Mouse (Mus musculus) small intestine, adult 2 months (tissue): ENCODE data around the gene Mtfr1l. TPM values are rescaled to one million over a fixed set of nuclear protein-coding genes. Genes with fewer than 3 reads are reported as not detected.

Experiments
- H3K27ac ChIP-seq: fragments of 200-500 bp; 2 replicates; pipeline ENCODE4 v1.5.1; 2012; ENCODE audit warnings: low read depth, low read length, control low read depth, inconsistent platforms; ENCODE audit not compliant: insufficient read depth
- H3K27me3 ChIP-seq: fragments of 200-500 bp; 2 replicates; pipeline ENCODE4 v1.6.1; 2012; ENCODE audit warnings: mild to moderate bottlenecking, moderate library complexity, low read length, inconsistent platforms; ENCODE audit not compliant: control insufficient read depth, insufficient read depth
- H3K36me3 ChIP-seq: fragments of 200-500 bp; 2 replicates; pipeline ENCODE4 v1.6.1; 2012; ENCODE audit warnings: mild to moderate bottlenecking, low read length, control low read depth, inconsistent platforms; ENCODE audit not compliant: control insufficient read depth, insufficient read depth
- H3K4me1 ChIP-seq: fragments of 200-500 bp; 2 replicates; pipeline ENCODE4 v1.6.1; 2012; ENCODE audit warnings: low read length, inconsistent platforms, mixed read lengths; ENCODE audit not compliant: control insufficient read depth, insufficient read depth, insufficient read length
- H3K4me3 ChIP-seq: fragments of 200-500 bp; 2 replicates; pipeline ENCODE4 v1.5.1; 2012; ENCODE audit warnings: low read depth, mild to moderate bottlenecking, control low read depth, inconsistent platforms, low read length, moderate library complexity
- CTCF ChIP-seq: fragments of 200-500 bp; IDR thresholded peaks from 2 replicates; pipeline ENCODE4 v1.5.1; 2012; ENCODE audit warnings: low read depth, mild to moderate bottlenecking, control low read depth, inconsistent platforms, low read length, moderate library complexity, mixed read lengths; ENCODE audit not compliant: insufficient replicate concordance, insufficient read length; ENCODE audit errors: extremely low read depth
- POLR2A ChIP-seq: fragments of 200-500 bp; IDR thresholded peaks from 2 replicates; pipeline ENCODE4 v1.6.1; 2012; ENCODE audit warnings: low read depth, mild to moderate bottlenecking, control low read depth, inconsistent platforms, low read length, moderate library complexity
- WGBS: fragments of 180-500 bp; shearing (Covaris S2); methylation state at CpG from one replicate; pipeline ENCODE4 v1.1.7; 2018; 5-methylcytosine and 5-hydroxymethylcytosine counted together
- polyA plus RNA-seq: library from polyadenylated mRNA; depleted of rRNA; stranded (reverse); fragments of >200 nt; gene quantifications from 2 replicates; pipeline ENCODE4 v1.2.3, GENCODE M21; 2012

The Mtfr1l gene
- polyA plus RNA-seq, 1 experiment: 55.7 TPM

DNA sequence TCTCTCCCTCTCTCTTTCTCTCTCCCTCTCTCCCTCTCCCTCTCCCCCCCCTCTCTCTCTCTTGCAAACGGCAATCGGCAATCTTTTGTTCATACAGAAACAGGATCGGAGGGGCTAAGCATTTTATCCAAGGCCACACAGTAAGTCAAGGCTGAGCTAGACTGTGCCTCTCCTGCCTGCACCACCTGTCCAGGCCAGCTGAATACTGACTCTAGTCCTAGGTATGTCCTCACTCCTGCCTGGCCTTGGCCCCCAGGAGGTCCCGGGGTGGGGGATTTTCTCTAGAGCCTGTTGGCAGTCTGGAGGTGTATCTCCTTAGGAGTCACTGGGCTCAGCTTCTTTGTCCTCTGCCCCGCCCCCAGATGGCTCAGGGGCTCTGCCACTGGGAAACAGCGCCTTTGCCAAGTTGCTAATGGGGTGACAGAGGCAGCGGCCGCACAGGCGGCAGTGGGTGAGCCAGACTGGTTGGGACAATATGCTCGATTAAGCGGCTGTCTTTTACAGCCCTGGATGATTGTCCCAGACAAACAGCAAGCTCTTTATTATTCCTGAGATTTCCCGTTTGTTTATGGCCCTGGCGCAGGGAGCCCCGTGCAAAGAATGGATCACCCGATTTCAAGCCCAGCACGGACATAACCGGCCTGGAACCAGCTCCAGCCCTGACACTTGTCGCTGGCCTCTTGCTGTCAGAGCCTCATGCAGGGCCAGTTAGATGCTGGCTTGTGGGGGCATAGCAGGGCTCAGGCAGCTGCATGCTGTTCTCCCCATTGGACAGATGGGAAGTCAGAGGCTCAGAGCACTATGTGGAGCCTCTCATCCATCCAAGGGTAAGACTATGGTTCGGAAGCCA lies 32.4 kb upstream of the Mtfr1l start:
- TF ChIP-seq POLR2A (no peak), CTCF (no peak)
- no peaks in the 10 kb centered on the region for H3K4me1 ChIP-seq
- no peak overlapping the region for H3K4me3 ChIP-seq
- no peaks in the 10 kb centered on the region for H3K36me3 ChIP-seq
- no peak overlapping the region for H3K27ac ChIP-seq
- 31% methylated on average over 19 of the region's 19 CpGs for WGBS
- no peaks in the 10 kb centered on the region for H3K27me3 ChIP-seq

GRCm38 (mm10) chr4:134564093-134564492 lies 28.9 kb upstream of the Mtfr1l start:
- 87% methylated on average over 6 of the region's 6 CpGs for WGBS
- Histone ChIP-seq H3K4me3 (no peak overlapping the region), H3K36me3 (no peaks in the 10 kb centered on the region), H3K27ac (no peak overlapping the region), H3K4me1 (no peaks in the 10 kb centered on the region), H3K27me3 (no peaks in the 10 kb centered on the region)
- TF ChIP-seq CTCF (no peak), POLR2A (no peak)

DNA sequence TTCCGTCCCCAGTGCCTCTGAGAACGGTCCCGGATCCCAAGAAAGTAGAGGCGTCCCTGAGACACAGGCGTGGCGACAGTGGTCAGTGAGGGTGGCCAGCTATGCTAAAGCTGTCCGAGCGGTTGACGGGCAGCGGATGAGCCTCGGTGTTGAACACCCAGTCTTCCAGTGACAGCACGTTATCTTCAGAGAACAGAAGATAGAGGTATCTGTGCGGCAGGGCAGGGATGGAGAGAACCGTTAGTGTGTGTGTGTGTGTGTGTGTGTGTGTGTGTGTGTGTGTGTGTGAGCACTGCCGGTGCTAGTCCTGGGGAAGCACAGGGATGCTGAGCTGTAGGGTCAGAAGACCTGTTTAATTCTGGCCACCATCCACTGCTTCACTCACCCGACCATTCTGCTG lies 28.4 kb upstream of the Mtfr1l start:
- Histone ChIP-seq H3K4me1 (no peaks in the 10 kb centered on the region), H3K27ac (no peak overlapping the region), H3K36me3 (no peaks in the 10 kb centered on the region), H3K27me3 (no peaks in the 10 kb centered on the region), H3K4me3 (no peak overlapping the region)
- WGBS: 85% methylated on average over 16 of the region's 16 CpGs
- no peak for TF ChIP-seq CTCF

- Histone ChIP-seq H3K27me3 (no peaks in the 10 kb centered on the region), H3K4me3 (no peak overlapping the region), H3K36me3 (no peaks in the 10 kb centered on the region), H3K27ac (no peak overlapping the region), H3K4me1 (no peaks in the 10 kb centered on the region)
- 81% methylated on average over 2 of the region's 2 CpGs for WGBS
- TF ChIP-seq CTCF: no peak
- TF ChIP-seq POLR2A: no peak
Observed at GRCm38 (mm10) chr4:134562014-134562413, 26.8 kb upstream of the Mtfr1l start.

DNA sequence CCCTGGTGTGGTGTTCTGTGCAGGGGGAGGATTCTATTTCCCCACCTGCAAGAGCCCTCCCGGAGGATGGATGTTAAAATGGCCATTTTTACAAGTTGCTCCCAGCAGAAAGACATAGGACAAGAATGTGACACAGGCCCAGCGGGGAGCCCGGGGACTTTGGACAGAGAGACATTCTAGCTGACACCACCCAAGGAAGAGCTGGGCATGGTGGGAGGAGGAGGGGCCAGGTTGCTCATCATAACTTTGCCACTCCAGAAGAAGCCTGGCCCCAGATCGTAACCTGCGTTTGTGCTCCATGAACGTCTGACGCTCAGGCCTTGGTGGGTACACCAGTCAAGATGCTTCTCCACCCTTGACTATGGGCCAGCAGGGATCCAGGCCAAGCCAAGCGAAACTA lies 25.5 kb upstream of the Mtfr1l start:
- no peak for TF ChIP-seq CTCF
- no peak for TF ChIP-seq POLR2A
- Histone ChIP-seq H3K4me3 (no peak overlapping the region), H3K27ac (no peak overlapping the region), H3K27me3 (no peaks in the 10 kb centered on the region), H3K36me3 (no peaks in the 10 kb centered on the region), H3K4me1 (no peaks in the 10 kb centered on the region)
- 70% methylated on average over 8 of the region's 8 CpGs for WGBS

DNA sequence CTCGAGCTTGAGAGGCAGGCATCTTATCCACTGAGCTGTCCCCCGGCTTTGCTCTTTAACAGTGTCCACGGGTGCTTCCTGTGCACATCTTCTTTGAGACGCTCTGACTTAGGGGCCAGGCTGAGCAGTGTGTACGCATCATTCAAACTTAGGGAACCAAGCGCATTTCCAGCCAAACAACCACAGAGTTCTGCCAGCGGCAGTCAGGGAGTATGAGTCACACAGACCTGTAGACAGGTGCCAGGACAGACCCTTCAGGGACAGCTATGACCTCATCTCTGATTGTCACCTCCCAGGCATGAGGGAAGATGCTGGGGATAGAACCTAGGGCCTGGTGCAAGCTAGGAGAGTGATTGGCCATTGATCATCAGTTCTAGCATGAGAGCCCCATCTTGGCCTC lies 24.0 kb upstream of the Mtfr1l start:
- Histone ChIP-seq H3K27me3 (no peaks in the 10 kb centered on the region), H3K36me3 (no peaks in the 10 kb centered on the region), H3K27ac (no peak overlapping the region), H3K4me3 (no peak overlapping the region), H3K4me1 (peaks cover 6% of the 10 kb centered on the region; the same call in 1 of the 2 replicates)
- TF ChIP-seq CTCF: no peak
- no peak for TF ChIP-seq POLR2A
- 68% methylated on average over 7 of the region's 7 CpGs for WGBS

DNA sequence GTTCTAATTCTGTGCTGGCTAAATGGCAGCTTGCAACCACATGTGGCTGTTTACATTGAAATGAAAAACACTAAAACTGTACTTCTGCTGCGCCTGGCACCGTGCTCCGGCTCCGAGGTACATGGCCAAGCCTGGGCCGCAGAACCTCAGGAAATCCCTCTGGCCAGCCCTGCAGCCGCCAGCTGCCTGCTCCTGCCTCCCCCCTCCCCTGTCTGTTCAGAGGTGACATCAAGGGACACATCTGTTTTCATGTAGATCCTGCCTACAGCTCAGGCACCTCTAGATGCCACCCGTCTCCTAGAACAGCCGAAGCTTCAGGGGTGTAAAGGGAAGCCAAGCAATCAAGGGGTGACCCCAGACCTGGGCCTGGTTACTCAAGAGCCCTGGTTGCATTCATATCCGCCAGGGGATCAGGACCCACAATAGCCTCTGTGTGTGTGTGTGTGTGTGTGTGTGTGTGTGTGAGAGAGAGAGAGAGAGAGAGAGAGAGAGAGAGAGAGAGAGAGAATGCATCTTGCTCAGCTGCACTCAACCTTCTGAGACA lies 23.5 kb upstream of the Mtfr1l start:
- 75% methylated on average over 9 of the region's 9 CpGs for WGBS
- TF ChIP-seq CTCF (no peak), POLR2A (no peak)
- H3K4me1 ChIP-seq: peaks cover 6% of the 10 kb centered on the region; the same call in 1 of the 2 replicates
- H3K27ac ChIP-seq: no peak overlapping the region
- no peaks in the 10 kb centered on the region for H3K27me3 ChIP-seq
- H3K4me3 ChIP-seq: no peak overlapping the region
- H3K36me3 ChIP-seq: no peaks in the 10 kb centered on the region
